Mouse (Mus musculus) spleen, adult 2 months (tissue): ENCODE data around the gene Pced1b.

Source experiments
- CTCF ChIP-seq: fragments of 200-500 bp; IDR thresholded peaks from 2 replicates; pipeline ENCODE4 v1.5.1; 2011; ENCODE audit warnings: mild to moderate bottlenecking, inconsistent platforms; ENCODE audit not compliant: insufficient read depth, insufficient read length, insufficient replicate concordance; ENCODE audit errors: extremely low read depth
- POLR2A ChIP-seq: fragments of 200-500 bp; IDR thresholded peaks from 2 replicates; pipeline ENCODE4 v1.6.1; 2011; ENCODE audit warnings: low read depth, low read length, inconsistent platforms

DNA sequence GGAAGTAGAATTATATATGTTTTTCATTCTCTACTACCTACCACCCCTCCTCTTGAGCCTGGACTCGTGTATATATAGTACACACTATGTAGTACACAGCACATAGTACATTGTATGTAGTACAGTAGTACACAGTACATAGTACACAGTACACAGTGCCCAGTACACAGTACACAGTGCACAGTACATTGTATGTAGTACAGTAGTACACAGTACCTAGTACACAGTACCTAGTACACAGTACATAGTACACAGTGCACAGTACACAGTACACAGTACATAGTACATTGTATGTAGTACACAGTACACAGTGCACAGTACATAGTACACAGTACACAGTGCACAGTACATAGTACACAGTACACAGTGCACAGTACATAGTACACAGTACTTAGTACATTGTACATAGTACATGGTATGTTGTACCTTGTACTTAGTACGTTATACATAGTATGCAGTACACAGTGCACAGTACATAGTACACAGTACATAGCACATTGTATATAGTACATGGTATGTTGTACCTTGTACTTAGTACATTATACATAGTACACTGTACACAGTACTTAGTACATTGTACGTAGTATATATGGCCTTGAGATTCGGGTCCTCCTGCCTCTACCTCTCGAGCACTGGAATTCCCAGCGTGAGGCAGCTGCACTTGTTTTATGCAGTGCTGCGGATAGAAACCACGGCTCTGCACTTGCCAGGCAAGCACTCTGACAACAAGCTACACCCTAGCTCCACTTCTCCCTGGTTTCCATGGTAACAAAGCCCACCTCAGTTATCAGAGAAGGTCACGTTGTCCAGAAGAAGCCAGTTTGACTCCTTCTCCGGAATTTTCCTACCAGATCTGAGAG is 35.0 kb downstream of the Pced1b start:
- no peak for TF ChIP-seq POLR2A
- no peak for TF ChIP-seq CTCF
